8 mouse cellular contexts compared by ENCODE assay signal in genomic region chr11:95577776-95578446, GRCm38 (mm10). TPM values are rescaled to one million over a fixed set of nuclear protein-coding genes. Genes with fewer than 3 reads are reported as not detected.
DNase-seq lines count a peak whose midpoint lies in the region; ATAC-seq and TF ChIP-seq lines count a peak whose summit lies in the region.

No protein-coding gene starts in this region.

- H3K27me3 ChIP-seq in C2C12 (ENCODE audit: control insufficient read depth, insufficient read depth, insufficient read length): peaks cover 59% of the 10 kb centered on the region
- H3K27me3 ChIP-seq in hindbrain, embryonic 14.5 days (ENCODE audit: control insufficient read depth, insufficient read depth, low read length): peaks cover 52% of the 10 kb centered on the region
- H3K27me3 ChIP-seq in liver, postnatal 0 days (ENCODE audit: insufficient read depth, low read length): peaks cover 48% of the 10 kb centered on the region

- WGBS in hindbrain, embryonic 14.5 days: 15% methylated on average over 39 of the region's 39 CpGs
- 18% methylated on average over 39 of the region's 39 CpGs for WGBS in liver, postnatal 0 days (ENCODE audit: insufficient replicate concordance)

- H3K4me2 ChIP-seq in hindbrain, embryonic 14.5 days (replicated peaks): peak overlapping the region; percentile 41
- no peak overlapping the region for H3K4me2 ChIP-seq in liver, postnatal 0 days (ENCODE audit: low read depth, low read length)

- TF ChIP-seq CTCF in gastrocnemius, adult 2 months (IDR thresholded peaks at IDR 0.05): peak; percentile 60
- peak; percentile 63 for TF ChIP-seq CTCF in C2C12 (IDR thresholded peaks at IDR 0.05; ENCODE audit: control insufficient read depth, insufficient read depth, insufficient read length)
- peak; percentile 66 for TF ChIP-seq CTCF in liver, postnatal 0 days (IDR thresholded peaks at IDR 0.05; ENCODE audit: low read depth)

- H3K79me2 ChIP-seq in C2C12 (ENCODE audit: control insufficient read depth, insufficient read depth): no peaks in the 10 kb centered on the region

- no peak for TF ChIP-seq EP300 in liver, postnatal 0 days (IDR thresholded peaks at IDR 0.05; ENCODE audit: low read depth)

- intact Hi-C loops in gastrocnemius, adult 2 months (cut with DNase I): no loop called here
- intact Hi-C loops in gastrocnemius, postnatal 36 days (cut with DNase I): loop anchor here (5.0 kb wide), 1 partner anchor 69 kb away; no protein-coding TSS in a partner anchor

- peak; percentile 50 for DNase-seq in gastrocnemius, adult 2 months
- DNase-seq in gastrocnemius, postnatal 36 days: no peak
- peak; percentile 78 for DNase-seq in hindbrain, embryonic 14.5 days (ENCODE audit: low spot score)
- DNase-seq in liver, postnatal 0 days: peak; percentile 51
- DNase-seq in retina, embryonic 14.5 days (ENCODE audit: low spot score): peak; percentile 83

- no peak overlapping the region for H3K4me3 ChIP-seq in gastrocnemius, adult 2 months
- H3K4me3 ChIP-seq in C2C12 (ENCODE audit: insufficient read depth, poor library complexity, severe bottlenecking): no peak overlapping the region
- H3K4me3 ChIP-seq in hindbrain, embryonic 14.5 days (replicated peaks; ENCODE audit: low read length): peak overlapping the region; percentile 15
- no peak overlapping the region for H3K4me3 ChIP-seq in liver, postnatal 0 days (ENCODE audit: low read depth, low read length)

- ATAC-seq in common myeloid progenitor, adult 5-6 weeks (replicated peaks; ENCODE audit: low read depth, poor library complexity, severe bottlenecking): peak; percentile 90
- peak; percentile 57; the same call in 1 of the 2 replicates for ATAC-seq in hindbrain, embryonic 14.5 days (ENCODE audit: low FRiP score)
- ATAC-seq in liver, postnatal 0 days: no peak
- no peak for ATAC-seq in erythroid progenitor cell, adult 5-6 weeks (replicated peaks; ENCODE audit: low FRiP score, poor library complexity, severe bottlenecking)

- no peak overlapping the region for H3ac ChIP-seq in C2C12 (ENCODE audit: control insufficient read depth, insufficient read length, low read depth)

- no peaks in the 10 kb centered on the region for H3K79me3 ChIP-seq in C2C12 (ENCODE audit: low read depth)

- no peaks in the 10 kb centered on the region for H3K36me3 ChIP-seq in C2C12 (ENCODE audit: control insufficient read depth, insufficient read depth)
- H3K36me3 ChIP-seq in hindbrain, embryonic 14.5 days (replicated peaks; ENCODE audit: control insufficient read depth, insufficient read depth): no peaks in the 10 kb centered on the region
- H3K36me3 ChIP-seq in liver, postnatal 0 days (replicated peaks; ENCODE audit: insufficient read depth, low read length): no peaks in the 10 kb centered on the region

- H3K9me3 ChIP-seq in hindbrain, embryonic 14.5 days (ENCODE audit: control insufficient read depth, low read length): no peaks in the 10 kb centered on the region
- no peaks in the 10 kb centered on the region for H3K9me3 ChIP-seq in liver, postnatal 0 days (ENCODE audit: low read length)

- 0 out of 2 replicates have a peak, but pooled peaks cover 6% of the 10 kb centered on the region for H3K4me1 ChIP-seq in hindbrain, embryonic 14.5 days (replicated peaks; ENCODE audit: control insufficient read depth, insufficient read depth, low read length)
- H3K4me1 ChIP-seq in liver, postnatal 0 days (ENCODE audit: insufficient read depth): no peaks in the 10 kb centered on the region

- H3K9ac ChIP-seq in hindbrain, embryonic 14.5 days: 0 out of 2 replicates have a peak overlapping the region, but pooled peaks have one; percentile 40
- no peak overlapping the region for H3K9ac ChIP-seq in liver, postnatal 0 days (replicated peaks)

- no peak overlapping the region for H3K27ac ChIP-seq in gastrocnemius, adult 2 months
- no peak overlapping the region for H3K27ac ChIP-seq in hindbrain, embryonic 14.5 days
- no peak overlapping the region for H3K27ac ChIP-seq in liver, postnatal 0 days (ENCODE audit: low read depth)

TF ChIP-seq in C2C12, 6 proteins besides CTCF, POLR2A, EP300 and RAD21:
- TF ChIP-seq MYOD1 (IDR thresholded peaks at IDR 0.05; ENCODE audit: control insufficient read depth, insufficient read length, low read depth) (no peak), MYOG (IDR thresholded peaks at IDR 0.05; ENCODE audit: control insufficient read depth, extremely low read depth, insufficient read length) (no peak), CEBPB (IDR thresholded peaks at IDR 0.05; ENCODE audit: low read depth) (no peak), FOSL1 (IDR thresholded peaks at IDR 0.05; ENCODE audit: insufficient read depth, low read length, poor library complexity, severe bottlenecking) (no peak), USF1 (IDR thresholded peaks at IDR 0.05; ENCODE audit: low read depth) (no peak), MAX (IDR thresholded peaks at IDR 0.05) (no peak)

RNA-seq across cellular contexts. Expression of gene Ngfr, which starts 9.6 kb away (rescaled TPM):
- under 1 TPM; 0.13 to 0.31 TPM for total RNA-seq in gastrocnemius, adult 2 months (2021)
- total RNA-seq in gastrocnemius, postnatal 36 days (2021): under 1 TPM; 0.27 to 0.48 TPM
- polyA plus RNA-seq in C2C12 (2012; fragmentation: generic; extraction: Trizol): 0.02 TPM
- not detected in 2 replicates for total RNA-seq in common myeloid progenitor, adult 5-6 weeks (2017)
- polyA plus RNA-seq in hindbrain, embryonic 14.5 days (2014; fragmentation: Nextera tagmentation; extraction: Ambion mirVana): 38.2 and 48.5 TPM in 2 replicates
- 1.3 and 1.7 TPM in 2 replicates for polyA plus RNA-seq in liver, postnatal 0 days (2015; fragmentation: Nextera tagmentation; extraction: Ambion mirVana)
- not detected in 2 replicates for total RNA-seq in erythroid progenitor cell, adult 5-6 weeks (2015; ENCODE audit: low replicate concordance)
- total RNA-seq in erythroid progenitor cell, adult 5-6 weeks (2017; ENCODE audit: low replicate concordance): not detected in 2 replicates

Comparison
In these comparisons a context has a peak if more than half of its experiments do, and no peak if none do; other contexts are left out.
1. DNase-seq: peak in gastrocnemius, adult 2 months (single experiment), hindbrain, embryonic 14.5 days (single experiment), liver, postnatal 0 days (single experiment) and retina, embryonic 14.5 days (single experiment); none in gastrocnemius, postnatal 36 days (0 of 2).
2. ATAC-seq: peak in common myeloid progenitor, adult 5-6 weeks (single experiment) and hindbrain, embryonic 14.5 days (single experiment); none in liver, postnatal 0 days (single experiment) and erythroid progenitor cell, adult 5-6 weeks (single experiment).
3. Peak in every context shown above with its lines, with median percentiles within 50 percentile points of each other: CTCF ChIP-seq.